Mouse (Mus musculus) testis, postnatal 14 days (tissue): Measurements from ENCODE around the gene Zfp523.

ENCODE experiments used
- DNase-seq: peaks from one replicate; pipeline ENCODE4 v3.0.0; 2021; ENCODE audit warnings: low spot score

Zfp523 gene

DNA sequence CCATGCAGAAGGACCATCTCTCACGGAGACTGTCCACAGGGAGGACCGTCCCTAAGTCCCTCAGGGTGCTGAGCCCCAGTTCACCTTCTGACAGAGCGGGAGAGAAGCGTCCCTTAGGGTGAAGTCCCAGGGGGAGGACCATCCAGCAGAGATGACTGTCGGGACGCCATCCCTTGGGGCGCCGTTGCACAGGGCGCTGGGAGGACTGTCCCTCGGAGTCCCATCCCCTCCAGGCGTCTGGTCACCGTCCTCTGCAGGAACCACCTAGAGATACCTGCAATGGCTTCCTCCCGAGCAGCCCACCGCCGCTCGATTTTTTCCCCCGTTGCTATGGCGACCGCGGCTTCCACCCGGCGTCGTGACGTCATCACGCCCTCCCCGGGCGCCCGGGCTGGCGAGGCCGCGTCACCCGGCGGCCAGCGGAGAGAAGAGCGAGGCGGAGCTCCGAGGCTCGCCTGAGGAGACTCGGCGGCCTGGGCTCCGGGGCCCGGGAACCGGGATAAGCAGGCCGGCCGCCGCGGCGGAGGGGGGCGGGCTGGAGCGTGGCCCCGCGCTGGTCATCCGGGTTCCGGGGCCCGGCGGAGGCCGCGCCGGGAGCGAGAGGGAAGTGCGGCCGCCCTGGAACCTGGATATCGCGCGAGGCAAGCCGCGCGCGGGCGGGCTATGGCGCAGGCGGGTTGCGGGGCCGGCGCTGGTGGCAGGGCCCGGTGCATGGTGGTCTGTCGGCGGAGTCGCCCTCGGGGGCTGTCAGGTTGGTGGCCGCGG is at the start of gene Zfp523:
Zfp523 (plus strand) TSS at position 355 of the 765 bp plus-strand sequence.
- peak; percentile 92 for DNase-seq

DNA sequence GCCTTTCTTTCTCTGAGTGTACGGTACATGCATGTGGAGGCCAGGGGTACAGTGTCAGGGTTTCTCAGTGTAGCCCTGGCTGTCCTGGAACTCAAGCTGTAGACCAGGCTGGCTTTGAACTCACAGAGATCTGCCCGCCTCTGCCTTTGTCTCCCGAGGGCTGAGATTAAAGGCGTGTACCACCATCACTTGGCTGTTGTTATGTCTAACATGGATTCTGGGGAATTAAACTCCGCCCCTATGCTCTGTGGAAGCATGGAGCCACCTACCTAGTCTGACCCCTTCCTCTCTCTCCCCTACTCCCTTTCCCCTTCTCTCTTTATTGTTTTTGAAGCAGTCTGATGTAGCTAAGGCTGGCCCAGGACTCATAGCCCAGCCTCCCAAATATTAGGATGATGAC is 47.1 kb upstream of the Zfp523 start:
- DNase-seq: no peak

DNA sequence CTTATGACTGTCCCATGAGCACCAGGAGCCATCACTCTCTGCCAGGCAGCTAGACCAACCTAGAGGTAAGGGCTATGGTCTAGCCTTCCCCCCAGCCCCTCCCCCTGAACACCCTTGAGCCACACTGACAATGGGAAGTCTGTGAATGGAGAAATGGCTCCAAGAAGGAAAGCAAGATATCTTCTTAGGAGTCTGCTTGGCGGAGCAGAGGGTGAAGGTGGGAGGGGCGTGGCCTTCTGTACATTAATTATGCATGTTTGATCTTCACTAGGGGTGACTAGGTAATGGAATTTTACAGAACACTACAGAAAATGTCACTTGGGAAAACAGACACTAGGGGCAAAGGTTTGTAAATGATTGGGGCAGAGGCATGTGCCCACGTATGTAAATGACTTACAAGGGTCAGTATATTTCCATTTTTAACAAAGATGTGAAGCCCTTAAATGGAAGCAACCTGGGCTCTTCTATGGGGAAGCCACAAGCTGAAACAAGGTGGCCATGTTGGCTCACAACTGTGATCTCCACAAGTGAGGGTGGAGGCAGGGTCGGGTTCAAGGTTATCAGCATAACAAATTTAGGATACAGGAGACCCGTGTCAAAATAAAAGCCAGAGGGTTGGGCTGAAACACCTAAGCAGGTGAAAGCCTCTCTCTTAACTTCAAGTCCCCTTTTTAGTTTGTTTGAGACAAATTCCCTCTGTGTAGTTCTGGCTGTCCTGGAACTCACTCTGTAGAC is 46.4 kb upstream of the Zfp523 start:
- no peak for DNase-seq

DNA sequence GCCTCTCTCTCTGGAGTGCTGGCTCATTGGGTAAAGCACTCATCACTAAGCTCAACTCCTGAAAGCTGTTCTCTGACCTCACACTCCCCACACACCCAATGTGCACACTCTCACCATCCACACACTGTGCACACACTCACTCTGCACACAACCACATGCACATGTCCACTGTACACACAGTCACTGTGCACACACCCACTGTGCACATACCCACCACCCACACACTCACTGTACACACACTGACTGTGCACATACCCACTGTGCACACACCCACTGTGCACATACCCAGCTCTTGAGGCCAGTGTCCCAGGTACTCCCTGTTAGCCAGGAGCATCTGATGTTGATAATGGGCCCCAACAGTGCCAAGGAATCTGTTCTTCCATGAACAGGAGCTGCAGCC is 45.8 kb upstream of the Zfp523 start:
- no peak for DNase-seq

DNA sequence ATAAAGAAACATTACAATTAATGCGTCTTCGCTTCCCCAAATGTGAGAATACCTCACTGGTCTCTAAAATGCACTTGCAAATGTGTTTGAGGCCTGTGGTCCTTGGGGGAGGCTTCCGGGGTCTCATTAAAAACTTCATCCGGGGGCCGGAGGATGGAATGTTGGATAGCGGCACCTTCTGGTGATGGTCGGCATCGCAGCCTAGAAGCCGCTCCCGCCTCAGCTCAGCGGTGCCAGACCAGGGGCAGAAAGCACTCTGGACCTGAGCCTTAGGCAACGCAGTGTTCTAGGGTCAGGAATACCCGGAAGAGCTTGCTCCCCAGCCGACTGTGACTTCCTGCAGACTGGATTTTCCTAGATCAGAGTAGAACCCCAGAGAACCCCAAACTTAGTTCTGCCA is 43.7 kb upstream of the Zfp523 start:
- peak; percentile 57 for DNase-seq

DNA sequence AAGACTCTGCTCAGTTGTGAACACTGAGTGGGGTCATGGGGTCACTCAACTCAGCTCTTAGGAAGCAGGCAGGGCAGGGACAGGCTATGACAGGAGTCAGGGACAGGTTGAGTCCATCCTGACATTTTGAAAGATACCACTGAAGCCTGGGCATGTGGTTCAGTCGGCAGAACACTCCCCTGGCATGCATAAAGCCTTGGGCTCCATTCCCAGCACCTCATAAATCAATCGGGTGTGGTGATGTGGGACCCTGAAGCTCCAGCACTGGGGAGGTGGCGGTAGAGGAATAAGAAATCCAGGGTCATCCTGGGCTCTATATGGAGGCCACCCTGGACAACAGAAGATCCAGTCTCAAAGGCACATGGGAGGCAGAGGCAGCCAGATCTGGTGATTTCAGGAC is 41.4 kb upstream of the Zfp523 start:
- no peak for DNase-seq

DNA sequence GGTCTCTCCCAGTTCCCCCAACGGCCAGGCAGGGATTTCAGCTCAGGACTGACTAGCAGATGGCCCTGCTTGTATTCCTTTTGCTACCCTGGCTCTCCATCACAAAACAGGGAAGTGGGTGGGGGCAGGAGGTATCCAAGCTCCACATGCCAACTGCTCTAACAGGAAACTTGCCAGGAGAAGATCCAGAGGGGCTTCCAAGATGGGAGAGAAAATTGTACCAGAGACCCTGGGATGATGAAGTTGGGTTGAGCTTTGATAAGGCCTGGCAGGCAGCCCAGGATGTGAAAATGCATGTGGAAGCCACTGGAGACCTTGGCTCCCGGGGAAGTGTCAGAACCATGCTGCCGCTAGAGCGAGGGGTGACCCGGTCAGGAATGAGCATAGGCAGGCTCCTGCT is 40.7 kb upstream of the Zfp523 start:
- DNase-seq: no peak

GRCm38 (mm10) chr17:28138013-28138412 is 38.9 kb upstream of the Zfp523 start:
- DNase-seq: no peak

DNA sequence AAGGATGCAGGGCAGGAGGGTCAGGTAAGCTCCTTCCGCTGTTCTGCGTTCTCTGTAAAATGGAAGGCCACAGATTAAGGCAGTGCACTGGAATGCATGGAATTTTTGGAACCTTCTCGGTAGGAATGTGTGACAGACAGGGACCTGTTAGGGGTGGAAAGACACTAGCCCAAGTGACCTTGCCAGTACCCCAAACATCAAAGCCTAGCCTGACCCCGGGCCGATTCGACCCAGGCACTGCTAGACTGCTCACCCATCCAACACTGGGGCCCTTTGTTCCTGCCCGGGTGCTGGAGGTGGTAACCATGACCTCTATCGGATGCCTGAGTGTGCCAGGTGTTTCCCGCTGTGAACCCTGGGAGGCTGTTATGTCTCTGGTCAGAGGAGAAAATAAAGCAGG is 38.2 kb upstream of the Zfp523 start:
- no peak for DNase-seq

- DNase-seq: no peak
Measured at GRCm38 (mm10) chr17:28140431-28141204, 36.3 kb upstream of the Zfp523 start.

DNA sequence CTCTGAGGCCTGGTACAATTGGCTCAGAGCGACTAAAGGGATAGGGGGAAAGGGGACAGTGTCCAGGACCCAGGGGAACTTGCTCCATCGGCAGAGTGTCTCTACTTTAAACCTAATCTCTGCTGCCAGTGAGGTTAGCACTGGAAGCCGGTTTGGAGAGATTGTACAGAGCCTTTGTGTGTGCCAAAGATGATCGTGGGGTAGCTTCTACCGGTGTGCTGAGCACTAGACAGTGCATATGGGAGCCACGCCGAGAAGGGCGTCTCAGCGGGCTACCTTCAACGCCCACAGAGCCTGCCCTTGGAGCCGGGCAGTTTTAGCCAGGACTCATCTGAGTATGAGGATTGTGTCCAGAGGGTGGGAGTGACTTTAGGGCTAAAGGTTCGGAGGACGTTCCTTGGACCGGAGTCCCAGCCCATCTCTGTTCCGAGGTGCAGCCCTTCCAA is 35.7 kb upstream of the Zfp523 start:
- no peak for DNase-seq

DNA sequence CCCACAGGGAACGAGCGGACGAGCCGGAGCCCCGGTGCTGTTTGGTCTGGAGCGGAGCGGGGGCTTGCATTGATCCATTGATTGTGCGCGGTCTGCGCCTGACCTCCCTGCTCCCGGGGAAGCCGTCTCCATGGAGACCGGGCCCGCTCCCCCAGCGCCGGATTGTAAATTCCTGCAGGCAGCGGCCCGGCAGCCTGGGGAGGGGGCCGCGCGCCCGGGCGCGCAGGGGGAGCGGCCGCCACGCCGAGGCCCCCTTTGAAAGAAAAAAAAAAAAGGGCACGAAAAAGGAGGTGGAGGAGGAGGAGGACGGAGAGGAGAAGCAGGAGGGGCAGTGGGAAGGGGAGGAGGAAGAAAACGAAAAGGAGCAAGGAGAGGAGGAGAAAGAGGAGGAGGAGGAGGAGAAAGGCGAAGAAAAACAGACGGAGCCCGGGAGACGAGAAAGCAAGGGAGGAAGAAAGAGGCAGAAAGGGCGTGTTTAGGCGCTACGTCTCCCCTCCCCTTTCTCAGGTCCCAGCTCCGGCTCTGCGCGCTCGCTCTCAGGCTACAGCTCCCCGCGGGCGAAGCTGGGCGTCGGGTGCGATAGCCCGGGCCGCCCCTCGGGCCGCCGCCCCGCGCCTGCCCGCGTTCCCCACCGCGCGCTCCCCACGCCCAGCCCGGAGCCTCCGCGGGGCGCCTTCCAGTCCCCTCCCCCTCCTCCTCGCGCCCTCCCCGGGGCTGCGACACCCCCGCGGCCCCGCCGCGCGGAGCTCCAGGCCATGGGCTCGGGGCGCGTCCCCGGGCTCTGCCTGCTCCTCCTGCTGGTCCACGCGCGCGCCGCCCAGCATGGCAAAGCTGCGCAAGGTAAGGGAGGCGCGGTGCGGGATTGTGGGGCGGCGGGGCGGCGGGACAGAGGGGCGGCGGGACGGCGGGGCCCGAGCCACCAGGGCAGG is 34.9 kb upstream of the Zfp523 start, which contains the start of gene Scube3:
Scube3 (plus strand) TSS at position 371 of the 929 bp plus-strand sequence.
- peak; percentile 56 for DNase-seq

DNA sequence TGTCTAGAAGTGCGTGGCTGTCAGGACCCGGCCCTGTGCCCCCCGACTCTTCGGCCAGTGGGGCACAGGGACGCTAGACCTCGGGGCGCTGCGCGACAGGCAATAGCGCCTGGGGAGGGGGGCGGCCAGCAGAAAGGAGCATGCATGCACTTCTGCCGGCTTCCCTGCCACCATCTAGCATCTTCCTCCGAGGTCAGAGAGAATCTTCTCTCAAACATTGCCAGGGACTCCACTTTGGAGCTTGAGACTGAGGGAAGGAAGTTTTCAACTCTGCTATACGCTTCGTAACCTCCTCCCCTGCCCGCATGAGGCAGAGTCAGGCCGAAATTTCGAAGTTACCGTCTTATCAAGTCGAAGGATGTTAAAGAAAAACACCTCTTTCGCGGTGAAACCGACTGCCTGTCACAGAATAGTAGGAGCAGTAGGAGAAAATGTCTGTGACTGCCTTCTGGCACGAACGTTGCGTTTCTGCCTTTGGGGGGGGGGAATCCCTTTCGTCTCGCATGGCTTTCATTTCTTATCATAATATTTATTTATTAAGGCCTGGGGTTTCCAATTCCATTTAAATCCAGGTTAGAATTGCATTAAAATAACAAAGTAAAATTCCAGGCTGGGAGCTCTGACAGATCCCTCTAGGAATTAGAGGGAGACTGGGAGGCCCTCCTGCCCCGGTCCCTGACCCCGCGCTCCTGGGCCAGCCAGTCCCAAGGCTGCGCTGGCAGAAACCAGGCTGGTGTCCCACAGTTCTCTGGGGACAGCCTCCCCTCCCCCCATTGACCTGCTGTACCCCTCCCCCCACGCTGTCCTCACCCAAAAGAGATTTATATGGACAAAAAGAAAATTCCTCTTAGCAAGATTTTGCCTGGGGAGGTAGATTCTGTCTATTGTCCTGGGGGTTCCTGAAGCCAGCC is 34.0 kb upstream of the Zfp523 start:
- no peak for DNase-seq

DNA sequence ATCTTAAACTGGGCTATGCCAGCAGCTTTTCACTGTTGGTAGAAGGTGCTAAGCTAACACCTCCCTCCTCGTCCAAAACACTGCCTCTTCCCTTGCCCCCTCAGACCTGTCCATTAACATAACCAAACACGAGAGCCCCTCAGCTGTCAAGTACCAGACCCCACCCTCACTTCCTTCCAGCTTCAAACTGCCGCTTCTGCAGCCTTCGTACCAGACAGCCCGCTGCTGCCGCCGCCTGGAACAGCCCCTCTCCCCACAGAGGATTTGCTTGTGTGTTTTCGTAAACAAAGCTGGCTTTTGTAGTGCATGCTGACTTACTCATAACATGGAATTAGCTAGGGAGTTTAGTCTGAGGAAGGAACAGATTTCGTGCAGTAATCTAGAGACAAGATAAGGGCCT is 33.2 kb upstream of the Zfp523 start:
- no peak for DNase-seq

- no peak for DNase-seq
Measured at GRCm38 (mm10) chr17:28144241-28144640, 32.7 kb upstream of the Zfp523 start.

DNA sequence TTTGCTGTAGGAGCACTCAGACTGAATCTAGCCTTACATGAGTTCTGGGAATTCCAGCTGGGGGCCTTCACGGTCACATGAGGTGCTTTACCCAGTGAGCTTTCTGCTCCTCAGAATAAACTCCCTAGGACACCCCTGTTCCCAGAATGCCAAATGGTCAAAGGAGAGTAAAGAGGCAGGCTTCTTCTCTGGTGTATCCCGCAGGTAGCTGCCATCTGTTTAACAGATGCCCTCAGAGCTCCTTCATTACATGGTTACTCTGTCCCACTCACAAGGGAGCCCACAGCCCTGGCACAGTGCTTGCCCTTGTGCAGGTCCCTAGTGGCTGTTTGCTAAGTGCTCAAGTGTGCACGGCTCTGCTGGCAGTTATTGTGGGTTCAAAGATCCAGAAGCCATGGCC is 28.6 kb upstream of the Zfp523 start:
- no peak for DNase-seq

GRCm38 (mm10) chr17:28149734-28150133 is 27.2 kb upstream of the Zfp523 start:
- no peak for DNase-seq

DNA sequence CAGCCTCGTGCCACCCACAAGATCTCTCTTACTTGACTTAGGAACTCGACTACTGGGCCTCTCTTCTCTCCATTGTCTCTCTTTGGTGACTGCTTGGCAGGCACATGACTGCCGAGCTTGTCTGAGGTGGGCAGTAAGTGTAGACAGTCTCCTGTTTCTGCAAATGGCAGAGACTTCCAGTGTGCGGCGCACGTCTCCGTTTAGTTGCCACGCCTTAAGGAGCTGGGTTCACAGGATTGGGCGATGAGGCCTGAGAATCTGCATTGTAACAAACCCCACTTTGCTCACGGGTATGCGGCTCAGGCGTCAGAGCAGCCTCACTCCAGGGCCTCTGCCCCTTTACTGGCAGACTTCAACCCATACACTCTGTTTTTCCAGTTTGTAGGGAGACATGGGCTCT is 26.5 kb upstream of the Zfp523 start:
- DNase-seq: no peak

DNA sequence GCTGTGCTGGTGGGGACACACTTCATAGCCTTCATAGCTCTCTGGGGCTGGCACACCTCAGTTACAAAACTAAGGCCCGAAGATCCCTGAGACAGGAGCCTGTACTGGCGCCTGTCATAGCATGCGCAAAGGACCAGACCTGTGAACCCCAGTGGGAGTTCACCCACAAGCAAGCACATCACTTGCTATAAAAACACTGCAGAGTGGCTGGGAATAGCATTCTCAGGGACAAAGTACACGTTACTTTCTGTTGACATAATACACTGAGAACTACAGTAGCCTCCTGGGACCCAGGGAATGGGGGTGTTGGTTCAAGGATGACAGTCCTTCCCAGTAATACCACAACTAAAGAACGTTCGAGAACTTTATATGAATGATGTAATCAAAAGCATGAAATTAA is 23.8 kb upstream of the Zfp523 start:
- no peak for DNase-seq

DNA sequence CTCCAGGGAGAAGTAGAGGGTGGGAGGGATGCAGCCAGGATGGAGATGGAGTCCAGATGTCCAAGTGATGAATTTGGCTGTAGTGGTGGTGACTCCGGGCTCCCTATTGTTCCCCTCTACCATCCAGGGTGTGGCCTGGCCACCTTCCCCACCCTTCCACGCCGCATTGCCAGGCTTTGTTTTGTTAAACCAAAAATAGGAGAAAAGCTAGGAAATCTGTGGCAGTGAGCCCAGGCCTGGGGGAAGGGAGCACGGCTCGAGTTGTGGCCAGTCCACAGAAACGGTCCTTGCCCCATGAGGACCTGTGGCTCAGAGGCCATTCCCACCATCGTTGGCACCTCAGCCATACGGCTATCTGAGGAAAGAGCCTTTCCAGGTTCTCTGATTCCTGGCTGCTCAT is 22.0 kb upstream of the Zfp523 start:
- DNase-seq: no peak

DNA sequence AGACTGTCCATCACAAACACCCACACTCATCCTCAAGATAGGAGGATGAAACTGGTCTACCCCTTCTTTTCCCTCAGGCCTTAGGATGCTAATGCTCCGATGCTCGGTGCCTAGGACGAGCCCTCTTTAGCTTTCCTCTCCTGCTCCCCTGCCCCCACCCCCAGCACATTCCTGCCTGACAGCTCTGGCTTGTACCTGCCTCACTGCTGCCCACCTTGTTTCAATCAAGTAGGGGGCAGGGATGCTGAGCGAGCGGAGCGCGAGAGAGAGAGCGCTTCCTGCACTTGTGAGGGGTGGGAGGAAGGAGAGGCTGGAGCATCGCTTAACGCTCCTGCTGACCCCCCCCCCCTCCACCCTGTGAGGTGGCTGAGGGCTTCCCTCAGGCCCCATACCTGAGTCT is 16.6 kb upstream of the Zfp523 start:
- no peak for DNase-seq
